Mouse (Mus musculus) ES-Bruce4 (cell line): ENCODE data around the gene Brsk1.

ENCODE experiments used
- CTCF ChIP-seq: IDR thresholded peaks from one replicate; pipeline ENCODE4 v1.8.1; 2011; ENCODE audit warnings: low read depth, low read length
- EP300 ChIP-seq: IDR thresholded peaks from 2 replicates; pipeline ENCODE4 v1.6.1; 2011; ENCODE audit warnings: low read depth, low read length; ENCODE audit not compliant: insufficient read depth

DNA sequence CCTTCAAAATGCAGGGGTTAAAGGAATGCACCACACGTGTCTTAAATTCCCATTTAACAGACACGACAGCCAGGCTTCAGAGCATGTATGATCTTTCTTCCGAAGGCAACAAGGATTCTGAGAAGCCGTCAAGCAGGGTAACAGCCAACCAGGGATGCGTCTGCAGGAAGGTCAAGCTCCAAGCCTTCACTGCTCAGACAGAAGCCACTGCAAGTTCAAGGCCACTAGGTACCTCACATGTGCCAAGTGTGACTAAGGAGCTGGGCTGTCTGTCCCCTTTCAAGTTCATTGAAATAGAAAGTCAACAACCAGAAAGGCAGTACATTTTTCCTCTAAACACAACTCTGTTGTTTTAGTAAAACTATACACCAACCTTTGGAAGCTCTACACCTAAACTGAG is 23.5 kb upstream of the Brsk1 start:
- no peak for TF ChIP-seq EP300
- TF ChIP-seq CTCF = no peak
